Mouse (Mus musculus): ENCODE measurements around the gene Barx2. TPM values are rescaled to one million over a fixed set of nuclear protein-coding genes. Genes with fewer than 3 reads are reported as not detected.

The Barx2 gene
- polyA plus RNA-seq, 1 experiment from 2014 or later = 1.4 TPM

- no peaks in the 10 kb centered on the region; the same call in 1 of the 2 replicates for H3K27me3 ChIP-seq (ENCODE audit: control insufficient read depth, insufficient read depth, low read length)
- no peaks in the 10 kb centered on the region for H3K36me3 ChIP-seq (replicated peaks; ENCODE audit: control insufficient read depth, insufficient read depth, low read depth, low read length)
- DNase-seq (ENCODE audit: low spot score) = no peak
- no peak overlapping the region for H3K4me3 ChIP-seq (ENCODE audit: low read depth, low read length)
- H3K27ac ChIP-seq (replicated peaks; ENCODE audit: low read depth, low read length) = no peak overlapping the region
- H3K9ac ChIP-seq (replicated peaks; ENCODE audit: low read length) = no peak overlapping the region
- no peak for ATAC-seq (replicated peaks; ENCODE audit: insufficient number of reproducible peaks, low FRiP score, low TSS enrichment, low read depth)
- no peaks in the 10 kb centered on the region for H3K9me3 ChIP-seq (replicated peaks; ENCODE audit: control insufficient read depth, low read length)
- H3K4me1 ChIP-seq (ENCODE audit: control insufficient read depth, insufficient read depth, low read length) = no peaks in the 10 kb centered on the region
- 83% methylated on average over 1 of the region's 1 CpGs for WGBS
- no peak overlapping the region for H3K4me2 ChIP-seq (ENCODE audit: low read depth, low read length)
Measured at GRCm38 (mm10) chr9:31857512-31857911, 55.8 kb downstream of the Barx2 start.

DNA sequence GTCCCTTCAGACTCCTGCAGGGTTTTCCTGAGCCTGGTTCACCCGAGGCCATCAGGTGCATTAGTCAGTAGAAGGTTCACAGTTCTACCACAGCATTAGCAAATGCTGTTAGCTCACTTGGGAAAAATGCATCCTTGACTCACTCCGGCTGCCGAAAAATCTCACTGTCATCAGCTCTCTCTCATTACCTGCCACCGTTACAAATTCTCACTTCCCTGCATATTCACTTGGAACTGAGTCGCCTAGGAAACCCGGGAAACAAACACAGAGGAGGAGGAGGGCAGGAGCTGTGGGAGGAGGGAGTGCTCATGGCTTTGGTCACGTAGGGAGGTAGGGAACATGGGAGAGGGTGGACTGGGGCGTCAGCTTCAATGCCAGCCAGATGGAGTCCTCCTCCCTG, 56.8 kb downstream of the Barx2 start:
- Histone ChIP-seq H3K36me3 (replicated peaks; ENCODE audit: control insufficient read depth, insufficient read depth, low read depth, low read length) (no peaks in the 10 kb centered on the region), H3K9ac (replicated peaks; ENCODE audit: low read length) (no peak overlapping the region), H3K4me1 (ENCODE audit: control insufficient read depth, insufficient read depth, low read length) (no peaks in the 10 kb centered on the region), H3K4me3 (ENCODE audit: low read depth, low read length) (no peak overlapping the region), H3K4me2 (ENCODE audit: low read depth, low read length) (no peak overlapping the region), H3K27ac (replicated peaks; ENCODE audit: low read depth, low read length) (no peak overlapping the region), H3K27me3 (ENCODE audit: control insufficient read depth, insufficient read depth, low read length) (no peaks in the 10 kb centered on the region; the same call in 1 of the 2 replicates), H3K9me3 (replicated peaks; ENCODE audit: control insufficient read depth, low read length) (no peaks in the 10 kb centered on the region)
- no peak for DNase-seq (ENCODE audit: low spot score)
- WGBS = 46% methylated on average over 8 of the region's 8 CpGs
- no peak for ATAC-seq (replicated peaks; ENCODE audit: insufficient number of reproducible peaks, low FRiP score, low TSS enrichment, low read depth)

- WGBS = 83% methylated on average over 6 of the region's 6 CpGs
- Histone ChIP-seq H3K4me3 (ENCODE audit: low read depth, low read length) (no peak overlapping the region), H3K36me3 (replicated peaks; ENCODE audit: control insufficient read depth, insufficient read depth, low read depth, low read length) (no peaks in the 10 kb centered on the region), H3K9me3 (replicated peaks; ENCODE audit: control insufficient read depth, low read length) (no peaks in the 10 kb centered on the region), H3K4me2 (ENCODE audit: low read depth, low read length) (no peak overlapping the region), H3K27ac (replicated peaks; ENCODE audit: low read depth, low read length) (no peak overlapping the region), H3K9ac (replicated peaks; ENCODE audit: low read length) (no peak overlapping the region), H3K4me1 (ENCODE audit: control insufficient read depth, insufficient read depth, low read length) (no peaks in the 10 kb centered on the region), H3K27me3 (ENCODE audit: control insufficient read depth, insufficient read depth, low read length) (no peaks in the 10 kb centered on the region; the same call in 1 of the 2 replicates)
- ATAC-seq (replicated peaks; ENCODE audit: insufficient number of reproducible peaks, low FRiP score, low TSS enrichment, low read depth) = no peak
- no peak for DNase-seq (ENCODE audit: low spot score)
Measured at GRCm38 (mm10) chr9:31855668-31856067, 57.6 kb downstream of the Barx2 start.

GRCm38 (mm10) chr9:31851710-31852109, 61.6 kb downstream of the Barx2 start:
- no peak overlapping the region for H3K9ac ChIP-seq (replicated peaks; ENCODE audit: low read length)
- H3K9me3 ChIP-seq (replicated peaks; ENCODE audit: control insufficient read depth, low read length) = no peaks in the 10 kb centered on the region
- 72% methylated on average over 8 of the region's 8 CpGs for whole genome bisulfite sequencing
- no peak for DNase-seq (ENCODE audit: low spot score)
- H3K4me3 ChIP-seq (ENCODE audit: low read depth, low read length) = no peak overlapping the region
- H3K4me1 ChIP-seq (ENCODE audit: control insufficient read depth, insufficient read depth, low read length) = no peaks in the 10 kb centered on the region
- H3K36me3 ChIP-seq (replicated peaks; ENCODE audit: control insufficient read depth, insufficient read depth, low read depth, low read length) = no peaks in the 10 kb centered on the region
- H3K4me2 ChIP-seq (ENCODE audit: low read depth, low read length) = no peak overlapping the region
- no peaks in the 10 kb centered on the region for H3K27me3 ChIP-seq (ENCODE audit: control insufficient read depth, insufficient read depth, low read length)
- no peak for ATAC-seq (replicated peaks; ENCODE audit: insufficient number of reproducible peaks, low FRiP score, low TSS enrichment, low read depth)
- H3K27ac ChIP-seq (replicated peaks; ENCODE audit: low read depth, low read length) = no peak overlapping the region

DNA sequence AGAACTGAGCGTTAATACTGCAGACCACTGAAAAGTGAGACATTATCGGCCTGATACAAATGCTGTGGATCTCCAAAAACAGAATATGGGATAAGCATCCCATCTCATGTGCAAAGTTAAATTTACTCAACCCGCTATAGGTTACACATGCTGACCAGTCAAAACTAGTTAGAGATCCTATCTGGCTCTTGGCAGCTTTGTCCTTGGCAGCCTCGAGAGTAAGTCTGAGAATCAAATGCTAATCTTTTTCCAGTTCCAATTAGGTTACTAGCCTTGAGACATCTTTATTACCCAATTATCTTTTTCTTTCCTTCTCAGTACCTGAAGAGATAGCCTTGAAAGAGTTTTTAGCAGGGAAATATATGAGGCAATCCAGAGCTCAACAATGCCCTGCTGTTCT, 62.6 kb downstream of the Barx2 start:
- 93% methylated on average over 4 of the region's 4 CpGs for WGBS
- no peak overlapping the region for H3K9ac ChIP-seq (replicated peaks; ENCODE audit: low read length)
- no peak overlapping the region for H3K4me2 ChIP-seq (ENCODE audit: low read depth, low read length)
- no peak for ATAC-seq (replicated peaks; ENCODE audit: insufficient number of reproducible peaks, low FRiP score, low TSS enrichment, low read depth)
- no peak for DNase-seq (ENCODE audit: low spot score)
- no peak overlapping the region for H3K27ac ChIP-seq (replicated peaks; ENCODE audit: low read depth, low read length)
- no peaks in the 10 kb centered on the region for H3K4me1 ChIP-seq (ENCODE audit: control insufficient read depth, insufficient read depth, low read length)
- H3K9me3 ChIP-seq (replicated peaks; ENCODE audit: control insufficient read depth, low read length) = no peaks in the 10 kb centered on the region
- no peaks in the 10 kb centered on the region for H3K27me3 ChIP-seq (ENCODE audit: control insufficient read depth, insufficient read depth, low read length)
- H3K4me3 ChIP-seq (ENCODE audit: low read depth, low read length) = no peak overlapping the region
- no peaks in the 10 kb centered on the region for H3K36me3 ChIP-seq (replicated peaks; ENCODE audit: control insufficient read depth, insufficient read depth, low read depth, low read length)

DNA sequence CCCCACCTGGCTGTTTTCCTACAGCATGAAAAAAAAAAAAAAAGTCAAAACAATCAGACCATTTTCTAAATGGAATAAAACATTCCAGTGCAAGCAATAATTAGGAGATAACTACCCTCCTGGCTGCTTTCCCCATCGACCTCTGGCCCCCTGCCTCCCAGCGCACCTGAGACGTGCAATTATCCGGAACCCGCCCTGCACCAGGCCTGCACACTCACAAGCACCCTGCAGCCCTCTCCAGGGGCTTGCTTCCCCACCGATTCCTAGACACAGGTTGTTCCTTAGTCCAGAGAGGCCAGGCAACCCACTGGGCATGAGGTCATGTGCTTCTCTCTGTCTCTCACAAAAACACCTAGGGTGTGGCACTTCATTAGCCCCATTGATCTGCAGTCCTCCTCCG, 63.9 kb downstream of the Barx2 start:
- Histone ChIP-seq H3K4me3 (ENCODE audit: low read depth, low read length) (no peak overlapping the region), H3K9ac (replicated peaks; ENCODE audit: low read length) (no peak overlapping the region), H3K27me3 (ENCODE audit: control insufficient read depth, insufficient read depth, low read length) (no peaks in the 10 kb centered on the region), H3K9me3 (replicated peaks; ENCODE audit: control insufficient read depth, low read length) (no peaks in the 10 kb centered on the region), H3K4me1 (ENCODE audit: control insufficient read depth, insufficient read depth, low read length) (no peaks in the 10 kb centered on the region), H3K27ac (replicated peaks; ENCODE audit: low read depth, low read length) (no peak overlapping the region), H3K36me3 (replicated peaks; ENCODE audit: control insufficient read depth, insufficient read depth, low read depth, low read length) (no peaks in the 10 kb centered on the region), H3K4me2 (ENCODE audit: low read depth, low read length) (no peak overlapping the region)
- WGBS = 59% methylated on average over 7 of the region's 7 CpGs
- ATAC-seq (replicated peaks; ENCODE audit: insufficient number of reproducible peaks, low FRiP score, low TSS enrichment, low read depth) = no peak
- no peak for DNase-seq (ENCODE audit: low spot score)

DNA sequence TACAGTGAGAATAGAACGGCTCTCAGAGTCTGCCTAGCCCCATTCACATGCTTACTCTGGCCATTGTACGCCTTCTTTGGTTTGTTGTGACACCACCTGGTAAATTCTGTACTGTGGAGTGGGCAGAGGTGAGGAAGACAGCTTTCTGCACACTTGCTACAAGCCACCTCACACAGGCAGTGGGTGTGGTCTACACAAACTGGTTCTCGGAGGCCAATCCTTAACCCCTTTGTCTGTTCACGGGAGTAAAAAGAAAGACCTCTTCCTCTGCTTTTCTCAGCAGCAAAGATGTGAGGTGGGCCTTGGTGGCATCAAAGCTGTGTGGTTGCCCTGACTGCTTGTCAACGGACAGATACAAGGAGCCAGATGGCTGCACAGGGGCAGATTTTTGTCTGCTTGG, 68.6 kb downstream of the Barx2 start:
- no peak overlapping the region for H3K4me2 ChIP-seq (ENCODE audit: low read depth, low read length)
- no peak for DNase-seq (ENCODE audit: low spot score)

GRCm38 (mm10) chr9:31841108-31841815, 72.0 kb downstream of the Barx2 start:
- Histone ChIP-seq H3K4me1 (ENCODE audit: control insufficient read depth, insufficient read depth, low read length) (no peaks in the 10 kb centered on the region), H3K36me3 (replicated peaks; ENCODE audit: control insufficient read depth, insufficient read depth, low read depth, low read length) (no peaks in the 10 kb centered on the region; the same call in 1 of the 2 replicates), H3K4me3 (ENCODE audit: low read depth, low read length) (no peak overlapping the region), H3K27ac (replicated peaks; ENCODE audit: low read depth, low read length) (no peak overlapping the region), H3K27me3 (ENCODE audit: control insufficient read depth, insufficient read depth, low read length) (no peaks in the 10 kb centered on the region), H3K9ac (replicated peaks; ENCODE audit: low read length) (no peak overlapping the region), H3K9me3 (replicated peaks; ENCODE audit: control insufficient read depth, low read length) (no peaks in the 10 kb centered on the region), H3K4me2 (ENCODE audit: low read depth, low read length) (no peak overlapping the region)
- 31% methylated on average over 10 of the region's 10 CpGs for WGBS
- ATAC-seq (replicated peaks; ENCODE audit: insufficient number of reproducible peaks, low FRiP score, low TSS enrichment, low read depth) (no peak), DNase-seq (ENCODE audit: low spot score) (no peak)

More for the DNA sequence above, 68.6 kb downstream of the Barx2 start:
- Histone ChIP-seq H3K9ac (replicated peaks; ENCODE audit: low read length) (no peak overlapping the region), H3K36me3 (replicated peaks; ENCODE audit: control insufficient read depth, insufficient read depth, low read depth, low read length) (no peaks in the 10 kb centered on the region), H3K4me3 (ENCODE audit: low read depth, low read length) (no peak overlapping the region), H3K9me3 (replicated peaks; ENCODE audit: control insufficient read depth, low read length) (no peaks in the 10 kb centered on the region), H3K4me1 (ENCODE audit: control insufficient read depth, insufficient read depth, low read length) (no peaks in the 10 kb centered on the region), H3K27me3 (ENCODE audit: control insufficient read depth, insufficient read depth, low read length) (no peaks in the 10 kb centered on the region), H3K27ac (replicated peaks; ENCODE audit: low read depth, low read length) (no peak overlapping the region)
- WGBS = 75% methylated on average over 5 of the region's 5 CpGs
- no peak for ATAC-seq (replicated peaks; ENCODE audit: insufficient number of reproducible peaks, low FRiP score, low TSS enrichment, low read depth)
